Mouse (Mus musculus) cerebellum, adult 9-10 months (tissue): Measurements from ENCODE around the gene Eipr1.

Experiments used
- DNase-seq: peaks from one replicate; pipeline ENCODE4 v3.0.0; 2022

The Eipr1 gene

GRCm38 (mm10) chr12:28775627-28776026 lies 24.0 kb downstream of the Eipr1 start:
- no peak for DNase-seq

DNA sequence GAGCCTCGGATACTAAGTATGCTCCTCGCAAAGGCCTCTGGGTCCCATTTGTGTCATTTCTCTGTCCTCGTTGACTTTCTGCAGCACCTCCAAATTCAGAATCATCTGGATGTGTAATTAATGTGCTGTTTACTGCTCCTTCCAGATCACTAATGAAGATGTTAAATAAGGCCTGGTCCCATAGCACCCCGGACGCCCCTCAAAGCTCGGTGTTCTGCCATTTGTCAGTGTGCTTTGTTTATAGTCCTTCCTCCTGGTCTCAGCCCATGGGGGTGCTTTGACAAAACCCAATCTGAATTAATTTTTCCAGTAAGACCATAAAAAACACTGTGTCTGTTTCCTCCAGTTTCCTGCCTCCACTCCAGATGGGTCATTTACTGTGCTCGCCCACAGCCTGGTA lies 28.6 kb downstream of the Eipr1 start:
- DNase-seq, result no peak

GRCm38 (mm10) chr12:28782637-28783036 lies 31.0 kb downstream of the Eipr1 start:
- DNase-seq, result no peak

DNA sequence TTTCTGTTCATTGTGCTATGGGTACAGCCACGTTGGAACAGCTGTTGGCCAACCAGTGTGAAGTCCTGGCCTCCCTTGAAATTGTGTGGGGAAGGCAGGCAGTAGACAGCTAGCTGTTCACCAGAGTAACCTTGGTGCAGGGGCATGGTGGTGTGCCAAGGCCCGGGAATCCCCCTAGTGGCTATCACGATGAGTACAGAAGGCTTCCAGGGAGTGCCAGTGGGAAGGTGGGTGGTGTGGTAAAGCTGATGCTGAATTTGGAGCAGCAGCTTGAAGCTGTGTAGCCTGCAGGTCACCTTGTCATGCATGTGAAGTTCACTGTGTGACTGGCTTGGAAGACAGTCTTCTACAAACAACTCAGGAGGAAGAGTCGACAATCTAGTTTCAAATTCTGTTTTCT lies 32.8 kb downstream of the Eipr1 start:
- no peak for DNase-seq

- no peak for DNase-seq
Measured at GRCm38 (mm10) chr12:28784864-28785263, 33.3 kb downstream of the Eipr1 start.

- no peak for DNase-seq
Measured at GRCm38 (mm10) chr12:28785299-28785698, 33.7 kb downstream of the Eipr1 start.

DNA sequence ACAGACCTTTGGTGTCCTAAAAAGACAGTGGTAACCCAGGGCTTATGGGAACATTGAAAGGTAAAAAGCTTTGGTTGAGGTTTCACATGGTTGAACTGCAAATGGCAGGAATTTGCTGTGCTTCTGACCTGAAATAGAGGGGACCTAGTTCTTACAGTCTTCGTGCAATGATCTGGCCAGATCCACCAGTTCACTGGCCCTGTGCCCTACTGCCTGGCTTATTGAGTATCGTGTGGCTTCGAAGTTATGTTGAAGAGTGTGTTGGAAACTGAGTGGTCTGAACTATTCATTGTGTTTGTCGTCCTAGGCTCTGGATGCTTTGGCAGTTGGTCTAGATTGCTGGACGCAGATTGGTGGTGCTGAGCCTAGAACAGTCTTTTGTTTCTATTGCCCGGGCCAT lies 34.7 kb downstream of the Eipr1 start:
- no peak for DNase-seq

GRCm38 (mm10) chr12:28792613-28793012 lies 41.0 kb downstream of the Eipr1 start:
- no peak for DNase-seq

- no peak for DNase-seq
Measured at GRCm38 (mm10) chr12:28793715-28794114, 42.1 kb downstream of the Eipr1 start.

DNA sequence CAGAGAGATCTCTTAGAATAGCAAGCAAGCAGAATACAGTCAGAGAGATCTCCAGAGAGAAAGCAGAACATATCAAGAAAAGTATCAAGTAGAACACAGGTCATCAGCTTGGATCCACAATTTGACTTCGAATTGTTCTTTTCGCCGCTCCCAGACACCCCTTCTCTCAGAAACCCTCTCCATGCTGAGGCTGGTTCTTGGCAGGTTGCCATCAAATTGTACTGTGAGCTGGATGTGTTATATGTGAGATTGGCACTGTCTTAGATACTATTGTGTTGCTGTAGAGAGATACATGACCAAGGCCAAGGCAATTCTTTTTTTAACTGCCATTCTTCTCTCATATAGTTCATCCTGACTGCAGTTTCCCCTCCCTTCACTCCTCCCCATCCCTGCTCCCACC lies 43.4 kb downstream of the Eipr1 start:
- no peak for DNase-seq

- no peak for DNase-seq
Measured at GRCm38 (mm10) chr12:28796881-28797420, 45.3 kb downstream of the Eipr1 start.

DNA sequence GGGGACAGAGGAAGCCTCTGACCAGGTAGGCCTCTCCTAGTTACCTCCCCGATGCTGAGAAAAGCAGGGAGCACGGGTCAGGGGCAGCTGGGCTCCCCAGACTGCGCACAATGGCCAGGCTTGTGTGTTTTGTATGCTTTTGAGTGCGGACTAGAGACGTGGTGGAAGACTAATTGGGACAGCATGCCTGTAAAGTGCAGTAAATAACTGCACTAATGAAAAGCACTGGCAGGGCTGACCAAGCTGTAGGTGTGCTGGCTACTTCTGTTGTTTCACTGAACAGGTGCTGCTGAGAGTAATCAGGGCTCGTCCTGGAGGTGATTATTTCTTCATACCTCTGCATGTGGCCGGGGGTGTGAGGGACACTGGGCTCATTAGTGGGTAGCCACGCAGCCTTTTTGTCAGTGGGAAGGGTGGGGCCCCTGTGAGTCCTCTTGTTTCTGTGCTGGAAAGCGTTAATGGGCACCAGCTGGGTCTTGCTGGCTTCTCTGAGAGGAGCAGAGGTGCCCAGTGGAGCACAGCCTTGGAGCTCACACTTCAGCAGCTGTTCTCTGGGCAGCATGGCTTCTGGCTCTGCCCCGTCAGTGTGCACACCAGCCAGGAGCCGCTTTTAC lies 48.3 kb downstream of the Eipr1 start:
- no peak for DNase-seq

DNA sequence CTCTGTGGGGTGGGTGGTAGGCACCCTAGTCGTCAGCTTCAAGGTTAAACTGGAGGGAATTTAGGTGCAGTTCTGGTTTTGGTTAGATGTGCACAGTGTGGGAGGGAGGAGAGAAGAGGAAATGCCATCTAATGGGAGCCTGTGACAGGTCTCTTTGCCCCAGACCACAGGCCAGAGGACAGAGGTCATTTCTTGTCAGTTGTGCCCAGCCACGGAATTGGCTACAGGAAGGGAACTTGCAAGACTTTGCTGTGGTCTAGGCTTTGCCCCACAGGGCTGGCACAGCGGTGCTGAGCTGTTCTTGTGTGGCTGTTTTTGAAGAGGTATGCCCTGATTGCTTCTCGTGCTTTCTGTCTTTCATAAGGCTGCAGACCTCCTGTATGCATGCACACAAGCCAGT lies 48.8 kb downstream of the Eipr1 start:
- no peak for DNase-seq

- DNase-seq, result no peak
Measured at GRCm38 (mm10) chr12:28800891-28801290, 49.3 kb downstream of the Eipr1 start.

GRCm38 (mm10) chr12:28801731-28802130 lies 50.1 kb downstream of the Eipr1 start:
- peak; percentile 59 for DNase-seq

DNA sequence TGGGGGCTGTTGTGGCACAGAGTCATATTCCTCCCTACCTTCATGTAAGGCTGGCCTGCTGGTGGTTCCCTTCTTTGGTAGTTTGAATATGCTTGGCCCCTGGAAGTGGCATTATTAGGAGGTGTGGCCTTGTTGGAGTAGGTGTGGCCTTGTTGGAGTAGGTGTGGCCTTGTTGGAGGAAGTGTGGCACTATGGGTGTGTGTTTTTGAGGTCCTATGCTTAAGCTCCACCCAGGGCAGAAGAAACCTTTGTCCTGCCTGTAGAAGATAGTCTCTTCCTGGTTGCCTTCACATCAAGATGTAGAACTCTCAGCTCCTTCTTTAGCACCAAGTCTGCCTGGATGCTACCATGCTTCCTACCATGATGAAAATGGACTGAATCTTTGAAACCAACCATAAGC lies 51.4 kb downstream of the Eipr1 start:
- DNase-seq, result no peak

DNA sequence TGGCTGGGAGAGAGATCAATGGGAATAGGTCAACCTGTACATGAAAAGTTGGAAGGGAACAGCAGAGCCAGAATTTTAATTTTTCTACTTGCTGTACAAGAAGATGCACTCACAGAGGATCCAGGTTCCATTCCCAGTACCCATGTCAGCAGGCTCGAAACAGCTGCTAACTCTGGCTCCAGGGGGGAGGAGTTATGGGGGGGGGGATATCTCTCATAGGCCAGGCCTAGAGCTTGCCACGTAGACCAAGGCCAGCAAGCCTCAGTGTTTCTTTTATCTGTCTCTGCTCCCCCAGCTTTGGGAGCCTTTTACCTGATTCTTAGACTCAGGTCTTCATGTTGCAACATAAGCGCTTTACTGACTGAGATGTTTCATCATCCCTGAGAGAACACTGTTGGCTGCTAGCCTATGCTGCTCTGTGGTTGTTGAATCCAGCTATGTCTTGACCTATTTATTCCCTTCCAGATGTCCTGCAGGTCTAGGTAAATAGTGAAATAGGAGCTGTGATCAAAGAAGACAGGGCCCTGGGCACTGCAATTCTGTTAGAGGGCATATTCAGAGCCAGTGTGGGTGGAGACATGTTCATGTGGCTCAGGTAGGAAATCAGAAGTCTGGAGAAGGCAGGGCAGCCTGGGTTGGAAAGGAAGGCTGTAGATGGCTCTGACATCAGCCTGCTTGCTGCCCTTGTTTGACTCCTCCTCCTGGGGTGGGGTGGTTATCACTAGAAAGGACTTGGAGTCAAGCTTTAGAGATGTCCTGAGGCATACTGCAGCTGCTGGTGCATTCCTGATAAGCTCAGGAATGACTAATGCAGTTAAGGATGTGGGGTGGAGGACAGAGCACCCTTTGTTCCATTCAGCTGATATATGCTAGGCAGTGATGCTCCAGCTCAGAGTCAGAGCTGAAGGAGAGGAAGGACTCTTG lies 53.2 kb downstream of the Eipr1 start:
- DNase-seq, result peak; percentile 30

- DNase-seq, result no peak
Measured at GRCm38 (mm10) chr12:28808786-28809375, 57.3 kb downstream of the Eipr1 start.

DNA sequence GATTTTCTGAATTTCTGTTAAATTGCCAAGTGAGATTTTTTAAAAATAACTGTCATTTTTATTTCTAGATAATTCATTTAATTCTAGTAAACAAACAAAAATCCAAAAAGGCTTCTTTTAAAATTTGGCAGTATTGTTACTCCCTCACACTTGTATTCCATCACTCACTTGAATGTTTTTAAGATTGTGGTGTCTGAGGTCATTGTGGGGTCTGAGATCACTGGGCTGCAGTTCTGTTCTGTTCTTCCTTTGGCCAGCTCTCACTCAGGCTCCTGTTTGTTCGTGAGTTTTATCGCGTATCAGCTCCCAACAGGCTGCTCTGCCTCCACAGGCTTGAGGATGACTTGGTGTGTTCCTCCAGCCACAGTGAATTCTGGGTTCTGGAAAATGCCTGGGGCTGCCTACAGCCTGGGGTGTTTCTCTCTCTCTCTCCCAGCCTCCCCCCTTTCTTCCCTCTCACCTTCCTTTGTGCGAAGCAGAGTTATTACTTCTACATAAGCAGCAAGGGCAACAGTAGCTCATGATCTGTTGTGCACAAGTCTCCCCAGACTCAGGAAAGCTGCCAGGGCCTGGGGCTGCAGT lies 58.2 kb downstream of the Eipr1 start:
- no peak for DNase-seq

DNA sequence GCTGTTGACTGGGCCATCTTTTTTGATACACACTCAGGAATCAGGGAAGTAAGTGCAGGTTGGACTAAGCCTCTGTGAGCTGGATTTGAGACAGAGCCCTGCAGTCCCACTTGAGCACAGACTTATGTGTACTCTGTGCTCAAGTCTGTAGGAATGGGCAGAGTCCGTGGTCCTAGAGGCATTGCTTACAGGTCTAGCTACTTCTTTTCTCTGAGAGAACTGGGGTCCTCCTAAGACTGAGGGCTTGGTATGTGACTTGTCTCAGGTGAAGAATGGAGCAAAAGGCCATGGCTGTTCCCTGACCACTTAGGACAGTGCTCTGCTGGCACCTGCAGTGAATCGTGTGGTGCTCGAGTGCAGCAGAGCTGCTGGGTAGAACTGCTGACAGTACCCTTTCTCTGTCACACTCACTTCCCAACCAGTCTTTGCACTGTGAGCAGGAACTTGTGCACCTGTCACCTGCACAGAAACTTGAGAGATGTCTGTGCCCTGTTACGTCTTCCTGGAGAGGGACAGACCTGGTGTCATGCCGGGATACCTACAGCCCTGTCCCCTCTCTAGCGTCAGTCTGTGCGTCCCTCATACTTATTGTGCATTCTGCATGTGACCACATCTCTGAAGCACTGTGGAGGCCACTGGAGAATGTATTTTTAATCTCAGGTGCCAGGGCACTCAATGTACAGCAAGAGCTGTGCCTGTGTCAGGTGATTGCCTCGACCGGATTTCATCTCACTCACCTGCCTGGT lies 65.3 kb downstream of the Eipr1 start:
- no peak for DNase-seq

GRCm38 (mm10) chr12:28817427-28817752 lies 65.8 kb downstream of the Eipr1 start:
- no peak for DNase-seq

GRCm38 (mm10) chr12:28817891-28818290 lies 66.3 kb downstream of the Eipr1 start:
- no peak for DNase-seq

DNA sequence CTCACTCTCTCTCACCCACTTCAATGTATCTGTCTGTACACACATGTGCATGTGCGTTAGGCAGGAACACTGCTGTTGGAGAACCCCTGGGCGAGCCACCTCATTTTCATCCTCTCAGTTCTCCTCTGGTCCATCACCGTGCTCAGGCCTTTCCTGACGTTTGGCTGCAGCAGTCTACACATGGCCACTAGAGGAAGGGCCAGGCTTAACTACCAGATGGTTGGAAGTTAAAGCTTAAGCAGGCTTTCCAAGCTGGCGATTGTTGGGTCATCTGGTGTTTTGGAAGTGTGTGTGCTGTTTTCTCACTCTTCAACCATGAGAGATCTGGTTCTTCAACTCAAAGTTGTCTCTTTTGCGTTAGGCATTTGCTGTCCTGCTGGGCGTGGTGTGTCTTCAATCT lies 71.9 kb downstream of the Eipr1 start:
- DNase-seq, result peak; percentile 39
